Mouse (Mus musculus): Measurements from ENCODE around the gene Mrpl12. TPM values are rescaled to one million over a fixed set of nuclear protein-coding genes. Genes with fewer than 3 reads are reported as not detected.

The Mrpl12 gene
- total RNA-seq, 1 experiment from 2014 or later, result 20.8 TPM

DNA sequence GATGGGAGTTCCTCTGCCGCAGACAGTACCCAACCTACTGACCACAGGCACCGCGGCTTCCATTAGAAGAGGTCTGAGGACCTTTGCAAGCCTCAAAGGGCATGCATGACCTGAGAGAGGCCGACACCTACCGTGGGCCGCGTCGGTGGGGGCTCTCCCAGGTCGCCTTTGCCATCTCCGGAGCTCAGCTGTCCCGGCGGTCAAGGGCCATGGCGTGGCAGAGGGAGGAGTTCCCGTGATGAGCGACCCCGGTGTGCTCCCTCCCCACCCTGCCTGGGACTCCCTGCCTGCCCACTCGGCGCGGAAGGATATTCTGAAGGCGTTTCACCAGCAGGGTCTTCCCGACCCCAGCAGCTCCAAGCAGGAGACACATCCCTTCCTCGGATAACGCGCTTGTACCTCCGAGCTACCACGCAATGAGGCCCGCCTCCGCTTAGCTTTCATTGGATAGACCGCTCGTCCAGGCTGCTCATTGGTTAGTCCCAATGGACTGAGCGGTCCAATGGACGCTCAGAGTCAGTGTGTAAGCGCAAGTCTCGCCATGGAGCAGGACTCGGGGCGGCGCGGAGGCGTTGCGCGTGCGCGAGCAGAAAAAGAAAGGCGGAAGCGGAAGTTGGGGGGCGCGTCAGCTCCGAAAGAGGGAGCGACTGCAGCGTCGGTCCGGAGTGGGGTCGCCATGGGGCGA is 17.2 kb upstream of the Mrpl12 start, which contains the start of gene Arl16:
Gene Arl16, minus strand, starts transcription at position 557 of the 685 bp plus-strand sequence.
- peak; percentile 97 for ATAC-seq (ENCODE audit: extremely low read depth, insufficient number of reproducible peaks, low FRiP score, poor library complexity, severe bottlenecking)

DNA sequence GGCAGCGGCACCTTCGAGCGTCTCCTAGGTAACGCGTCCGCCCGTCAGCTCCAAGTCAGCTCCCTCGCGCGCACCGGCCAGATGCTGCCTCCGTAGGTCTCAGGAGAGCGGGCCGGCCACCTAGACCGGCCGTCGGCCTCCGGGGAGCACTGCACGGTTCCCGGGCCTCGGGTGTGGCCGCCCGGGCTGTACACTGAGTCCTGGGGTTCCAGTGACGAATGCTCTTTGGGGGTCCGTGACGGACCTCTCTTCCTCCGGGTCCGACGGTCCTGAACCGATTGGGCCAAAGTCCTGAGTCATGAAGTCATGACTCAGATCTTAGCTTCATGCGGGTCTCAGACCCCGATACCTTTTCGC is 16.7 kb upstream of the Mrpl12 start:
- no peak for ATAC-seq (ENCODE audit: extremely low read depth, insufficient number of reproducible peaks, low FRiP score, poor library complexity, severe bottlenecking)

DNA sequence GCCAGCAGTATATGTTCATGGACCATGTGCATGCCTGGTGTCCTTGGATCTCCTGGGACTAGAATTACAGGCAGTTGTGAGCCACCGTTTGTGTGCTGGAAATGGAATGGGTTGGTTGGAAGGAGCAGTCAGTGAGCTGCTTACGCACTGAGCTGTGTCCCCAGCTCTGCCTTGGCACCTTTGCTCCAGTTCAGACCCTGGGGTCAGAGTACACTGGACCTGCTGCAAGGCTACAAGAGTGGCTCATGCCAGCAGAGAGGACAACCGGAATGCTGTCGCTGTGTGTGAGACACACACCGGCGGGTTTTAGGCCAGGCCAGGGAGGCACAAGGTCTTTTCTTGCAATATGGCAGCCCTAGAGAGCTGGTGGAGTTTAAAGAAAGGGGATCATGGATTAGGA is 12.4 kb upstream of the Mrpl12 start:
- no peak for ATAC-seq (ENCODE audit: extremely low read depth, insufficient number of reproducible peaks, low FRiP score, poor library complexity, severe bottlenecking)

DNA sequence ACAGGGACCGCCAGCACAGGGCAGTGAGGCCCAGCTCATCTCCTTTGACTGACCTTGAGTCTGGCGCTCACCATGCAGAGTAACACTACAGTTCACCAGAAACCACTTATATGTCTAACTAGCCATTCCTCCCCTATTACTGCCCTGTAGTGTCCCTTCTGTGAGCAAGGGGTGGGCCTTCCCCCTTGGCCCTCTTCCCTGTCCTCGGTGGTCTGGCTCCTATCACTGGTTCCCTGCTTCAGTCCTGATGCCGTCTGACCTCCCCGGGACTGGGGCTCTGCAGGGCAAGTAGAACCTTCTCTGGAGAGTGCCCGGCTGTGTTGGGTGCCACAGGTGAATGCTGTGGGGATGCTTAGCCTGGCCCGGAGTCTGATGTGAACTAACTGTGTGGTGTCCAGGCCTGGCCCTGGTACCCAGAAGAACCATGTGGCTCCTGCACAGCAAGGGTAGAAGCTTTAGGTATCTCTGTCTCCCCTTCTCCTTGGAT is 922 bp upstream of the Mrpl12 start:
- ATAC-seq (ENCODE audit: extremely low read depth, insufficient number of reproducible peaks, low FRiP score, poor library complexity, severe bottlenecking), result no peak

DNA sequence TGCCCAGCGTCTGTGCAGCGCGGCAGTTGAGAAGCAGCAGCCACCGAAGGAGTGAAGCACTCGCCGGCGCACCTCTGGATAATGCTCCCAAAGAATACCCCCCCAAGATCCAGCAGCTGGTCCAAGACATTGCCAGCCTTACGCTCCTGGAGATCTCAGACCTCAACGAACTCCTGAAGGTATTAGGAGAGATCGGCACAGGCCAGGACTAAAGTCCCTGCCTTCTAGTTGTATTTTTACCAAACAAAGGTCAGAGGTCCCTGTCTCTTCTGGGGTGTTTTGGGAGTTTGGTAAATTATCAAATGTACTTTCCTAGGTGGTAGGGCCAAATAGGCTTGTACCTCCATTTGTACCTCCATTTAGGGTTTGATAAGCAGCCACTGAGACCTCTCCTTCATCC is 838 bp downstream of the Mrpl12 start:
- ATAC-seq (ENCODE audit: extremely low read depth, insufficient number of reproducible peaks, low FRiP score, poor library complexity, severe bottlenecking), result no peak

DNA sequence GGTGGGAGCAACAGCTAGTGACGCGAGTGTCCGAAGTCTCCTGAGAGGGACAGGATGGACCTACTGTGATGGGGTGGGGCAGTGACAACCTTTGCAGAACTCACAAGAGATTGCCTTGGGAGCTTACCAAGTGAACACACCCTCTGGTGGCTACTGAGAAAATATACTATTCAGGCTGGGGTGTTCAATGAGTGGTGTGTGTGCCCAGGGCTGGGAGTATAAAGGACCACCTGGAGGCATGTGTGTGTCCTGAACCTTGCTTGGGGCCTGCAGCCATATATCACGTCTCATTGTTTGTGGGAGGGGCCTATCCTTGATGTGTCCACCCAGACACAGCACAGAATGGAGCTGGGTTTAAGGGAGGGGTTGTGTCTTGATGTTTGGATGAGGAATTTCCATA is 4.1 kb downstream of the Mrpl12 start:
- no peak for ATAC-seq (ENCODE audit: extremely low read depth, insufficient number of reproducible peaks, low FRiP score, poor library complexity, severe bottlenecking)

DNA sequence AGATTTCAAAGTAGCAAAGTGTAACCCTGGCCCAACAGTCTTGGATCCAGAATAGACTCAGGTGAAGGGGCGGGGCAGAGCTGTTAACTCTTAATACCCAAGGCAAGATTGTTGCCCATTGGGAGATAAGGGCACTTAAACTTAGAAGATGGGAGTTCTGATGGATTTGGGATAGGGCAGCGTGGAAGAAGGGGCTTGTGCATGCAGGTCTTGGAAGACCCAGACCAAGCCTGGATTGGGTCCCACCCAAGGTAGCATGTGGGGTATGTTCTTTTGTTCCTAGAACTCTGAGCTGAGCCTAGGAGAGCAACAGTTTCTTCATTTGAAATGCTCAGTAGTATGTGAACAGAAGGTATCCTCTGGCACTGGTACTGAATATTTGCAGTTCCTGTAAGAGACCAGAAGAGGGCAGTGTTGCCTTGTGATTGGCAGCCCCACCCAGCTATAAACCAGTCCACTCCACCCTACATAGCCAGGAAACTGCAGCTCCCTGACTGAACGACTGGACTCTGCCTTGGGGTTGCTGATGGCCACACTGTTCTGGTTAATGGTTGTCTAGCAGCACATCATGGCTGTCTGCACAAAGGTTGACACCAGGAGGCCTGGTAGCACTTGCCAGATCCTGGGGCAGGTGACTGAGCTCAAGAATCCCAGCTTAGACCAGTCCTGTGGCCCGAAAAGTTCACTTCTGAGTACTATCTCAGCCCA is 4.8 kb downstream of the Mrpl12 start:
- peak; percentile 60 for ATAC-seq (ENCODE audit: extremely low read depth, insufficient number of reproducible peaks, low FRiP score, poor library complexity, severe bottlenecking)

DNA sequence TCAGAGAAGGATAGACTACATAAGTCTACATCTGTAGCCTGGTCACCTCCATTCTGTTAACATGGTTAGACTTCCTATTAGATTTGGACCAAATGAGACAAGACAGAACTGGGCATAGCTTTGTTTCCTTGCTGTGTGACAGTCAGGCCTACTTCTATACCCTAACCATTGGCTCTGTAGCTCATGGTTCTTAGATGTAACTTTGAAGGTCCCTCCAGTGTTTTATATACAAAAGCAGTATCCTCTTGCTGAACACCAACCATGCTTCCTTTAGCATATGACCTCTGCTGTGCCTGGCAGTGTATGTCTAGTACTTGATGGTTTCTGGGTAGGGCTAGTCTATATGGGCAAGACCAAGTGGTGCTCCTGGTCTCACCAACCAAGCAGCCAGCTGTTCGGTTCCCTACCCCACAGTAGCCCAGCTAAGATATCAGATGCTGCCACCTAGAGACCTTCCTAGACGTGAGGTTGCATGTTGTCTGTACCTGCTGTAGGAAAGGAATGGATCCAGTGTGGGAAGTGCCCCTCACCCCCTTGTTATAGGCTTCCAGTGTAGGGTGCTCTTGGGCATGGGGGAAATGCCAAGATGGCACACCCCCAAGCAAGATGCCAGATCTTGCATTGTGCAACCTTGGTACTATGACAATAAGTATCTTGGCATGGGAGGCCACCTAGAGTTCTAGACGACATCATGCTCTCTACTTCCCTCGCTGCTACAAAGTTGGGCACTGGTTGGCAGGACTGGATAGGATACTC is 6.1 kb downstream of the Mrpl12 start:
- no peak for ATAC-seq (ENCODE audit: extremely low read depth, insufficient number of reproducible peaks, low FRiP score, poor library complexity, severe bottlenecking)

DNA sequence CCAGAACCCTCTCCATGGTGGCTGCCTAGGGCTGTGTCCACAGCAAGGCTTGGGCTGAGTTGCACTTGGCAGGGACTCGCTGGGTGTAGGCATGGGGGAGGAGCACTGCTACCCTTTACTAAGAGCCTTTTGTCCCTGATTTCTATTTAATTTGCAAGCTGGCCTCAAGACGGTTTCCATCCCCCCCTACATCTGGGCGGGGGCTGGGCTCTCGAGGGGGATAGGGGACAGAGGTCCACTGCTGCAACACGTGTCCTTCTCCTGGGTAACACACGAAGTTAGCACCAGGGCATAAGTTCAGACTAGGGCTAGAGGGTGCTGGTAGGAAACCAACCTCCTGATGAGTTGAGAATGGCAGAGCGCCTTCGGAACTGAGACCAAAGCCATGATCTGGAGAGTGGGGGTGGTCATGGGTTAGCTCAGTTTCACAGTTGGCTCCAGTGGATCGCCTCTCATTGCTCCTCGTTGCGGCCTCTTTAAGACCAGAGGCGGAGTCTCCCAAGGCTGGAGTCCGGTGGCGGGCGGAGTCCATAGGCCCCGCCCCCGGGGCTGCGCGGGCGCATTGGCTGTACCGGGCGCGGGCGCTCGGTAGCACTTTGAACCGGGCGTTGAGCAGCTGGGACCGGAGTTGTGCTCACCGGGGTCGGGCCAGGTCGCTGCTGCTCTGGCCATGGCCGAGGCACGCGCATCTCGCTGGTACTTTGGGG is 7.1 kb downstream of the Mrpl12 start, which contains the start of gene Slc25a10:
Gene Slc25a10, plus strand, starts transcription at position 524 of the 707 bp plus-strand sequence.
- ATAC-seq (ENCODE audit: extremely low read depth, insufficient number of reproducible peaks, low FRiP score, poor library complexity, severe bottlenecking), result peak; percentile 46

DNA sequence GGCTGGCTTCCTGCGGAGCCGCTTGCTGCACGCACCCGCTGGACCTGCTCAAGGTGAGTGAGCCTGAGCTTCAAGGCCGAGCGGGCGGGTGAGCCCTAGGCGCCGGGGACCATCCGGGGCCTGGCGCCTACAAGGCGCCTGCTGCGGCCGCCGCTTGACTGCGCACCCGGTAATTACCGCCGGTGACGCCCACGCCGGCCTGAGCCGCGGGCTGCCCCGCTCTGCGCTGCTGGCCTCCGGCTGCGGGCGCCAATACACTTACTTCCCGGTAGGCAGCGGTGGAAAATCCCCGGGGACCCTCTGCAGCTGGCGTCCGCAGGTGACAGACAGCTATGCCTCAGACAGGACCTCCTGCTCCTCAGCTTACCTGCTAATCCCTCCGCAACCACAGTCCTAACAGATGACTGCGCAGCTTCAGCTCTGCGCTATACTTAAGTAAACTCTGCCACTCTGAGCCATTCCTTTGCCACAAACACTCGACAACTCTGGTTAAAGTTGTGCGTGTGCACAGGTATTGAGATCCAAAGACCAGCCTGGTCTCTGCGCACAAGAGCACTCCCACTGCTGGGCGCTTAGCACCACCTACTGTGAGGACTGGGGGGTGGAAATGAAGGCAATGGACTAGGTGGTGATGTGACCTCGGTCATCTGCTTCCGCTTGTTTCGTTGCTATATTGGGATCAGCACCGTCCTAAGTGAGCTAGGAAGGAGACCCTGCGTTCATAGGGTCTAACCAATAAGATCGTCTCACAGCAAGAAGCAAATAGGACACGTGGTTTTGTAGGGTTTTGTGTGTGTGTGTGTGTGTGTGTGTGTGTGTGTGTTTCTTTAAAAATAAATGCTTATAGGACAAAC is 7.8 kb downstream of the Mrpl12 start:
- ATAC-seq (ENCODE audit: extremely low read depth, insufficient number of reproducible peaks, low FRiP score, poor library complexity, severe bottlenecking), result peak; percentile 14; the same call in 1 of the 2 replicates

DNA sequence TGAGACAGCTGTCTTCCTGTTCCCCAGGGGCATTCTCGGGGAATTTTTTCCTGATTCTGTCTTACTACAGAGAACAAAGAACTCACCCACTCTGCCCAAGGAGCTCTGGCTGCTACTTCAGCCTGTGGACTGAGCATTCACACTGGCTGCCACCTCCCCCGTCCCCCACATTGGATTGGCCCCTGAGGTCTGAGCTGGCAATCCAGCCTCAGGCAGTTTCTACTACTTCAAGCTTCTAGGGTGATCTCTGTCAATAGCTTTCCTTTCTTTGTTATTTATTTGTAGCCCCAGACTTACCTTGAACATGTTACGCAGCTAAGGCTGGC is 8.4 kb downstream of the Mrpl12 start:
- no peak for ATAC-seq (ENCODE audit: extremely low read depth, insufficient number of reproducible peaks, low FRiP score, poor library complexity, severe bottlenecking)

DNA sequence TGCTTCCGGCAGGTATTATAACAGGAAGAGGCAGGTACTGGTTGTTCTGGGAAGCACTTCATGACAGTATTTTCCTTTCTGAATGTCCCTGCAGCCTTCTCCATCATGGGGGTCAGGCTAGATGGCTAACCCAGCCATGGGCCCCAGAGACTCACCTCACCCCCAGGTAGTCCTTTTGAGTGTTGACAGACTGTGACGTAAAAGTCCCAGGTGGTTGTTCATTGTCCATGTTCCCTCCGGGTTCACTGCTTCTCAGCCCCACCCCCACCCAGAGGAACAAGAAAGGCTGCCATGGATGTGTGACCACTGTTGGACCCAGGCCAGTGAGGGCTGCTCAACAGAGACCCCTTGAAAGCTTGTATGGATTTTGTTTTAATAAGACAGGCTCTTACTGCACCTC is 8.9 kb downstream of the Mrpl12 start:
- no peak for ATAC-seq (ENCODE audit: extremely low read depth, insufficient number of reproducible peaks, low FRiP score, poor library complexity, severe bottlenecking)

DNA sequence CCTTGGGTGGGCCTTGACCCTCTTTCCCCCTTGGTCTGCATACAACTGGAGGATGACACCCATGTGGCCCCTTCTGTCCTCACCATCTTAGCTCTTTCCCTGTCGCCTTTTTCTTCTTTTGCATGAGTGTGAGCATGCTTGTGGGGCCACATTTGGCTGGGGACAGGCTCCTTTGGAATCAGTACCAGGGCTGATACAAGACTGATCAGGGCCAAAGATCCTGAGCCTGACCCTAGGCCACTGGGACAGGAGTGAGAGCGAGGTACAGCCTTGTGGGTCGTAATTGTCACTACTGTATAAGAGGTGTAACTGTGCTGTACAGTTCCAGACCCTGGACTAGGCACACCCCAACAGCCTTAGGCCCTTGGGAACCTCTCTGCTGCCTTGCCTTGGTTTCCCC is 9.5 kb downstream of the Mrpl12 start:
- ATAC-seq (ENCODE audit: extremely low read depth, insufficient number of reproducible peaks, low FRiP score, poor library complexity, severe bottlenecking), result no peak

DNA sequence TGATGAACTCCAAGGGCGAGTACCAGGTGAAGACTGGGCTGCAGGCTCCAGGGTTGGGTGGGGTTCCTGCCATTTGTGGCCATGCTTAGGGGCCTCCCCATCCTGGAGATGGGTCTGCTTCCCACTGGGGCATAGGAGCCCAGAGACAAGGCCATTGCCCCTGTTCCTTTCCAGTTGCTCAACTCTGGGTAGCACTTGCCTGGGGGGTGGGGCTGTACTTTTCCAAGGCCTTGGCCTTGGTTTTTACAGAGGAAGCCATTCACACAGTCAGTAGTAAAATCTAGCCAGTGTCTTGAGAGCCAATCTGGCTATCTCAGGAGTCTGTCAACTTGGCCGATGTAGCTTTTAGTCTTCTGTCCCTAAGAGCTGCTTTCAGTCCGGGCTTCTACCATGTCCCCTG is 13.0 kb downstream of the Mrpl12 start:
- no peak for ATAC-seq (ENCODE audit: extremely low read depth, insufficient number of reproducible peaks, low FRiP score, poor library complexity, severe bottlenecking)

DNA sequence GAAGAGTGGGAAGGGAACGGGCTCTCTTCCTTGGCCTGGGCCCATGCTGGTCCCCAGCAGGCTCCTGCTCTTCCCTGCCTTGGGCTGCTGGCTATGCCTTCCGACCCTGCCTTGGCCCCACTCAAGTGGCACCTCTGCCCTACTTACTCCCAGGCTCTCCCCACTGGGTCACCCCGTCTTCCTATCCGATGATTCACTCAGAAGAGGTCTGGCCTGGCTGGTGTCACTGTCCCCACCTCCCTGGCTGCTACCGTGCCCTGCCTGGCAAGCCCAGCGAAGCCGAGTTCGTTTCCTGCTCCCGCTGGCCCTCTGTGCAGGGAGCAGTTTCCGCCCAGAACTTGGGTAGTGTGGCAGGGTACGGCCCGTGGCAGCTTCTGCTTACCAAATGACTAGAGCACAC is 13.8 kb downstream of the Mrpl12 start:
- no peak for ATAC-seq (ENCODE audit: extremely low read depth, insufficient number of reproducible peaks, low FRiP score, poor library complexity, severe bottlenecking)

DNA sequence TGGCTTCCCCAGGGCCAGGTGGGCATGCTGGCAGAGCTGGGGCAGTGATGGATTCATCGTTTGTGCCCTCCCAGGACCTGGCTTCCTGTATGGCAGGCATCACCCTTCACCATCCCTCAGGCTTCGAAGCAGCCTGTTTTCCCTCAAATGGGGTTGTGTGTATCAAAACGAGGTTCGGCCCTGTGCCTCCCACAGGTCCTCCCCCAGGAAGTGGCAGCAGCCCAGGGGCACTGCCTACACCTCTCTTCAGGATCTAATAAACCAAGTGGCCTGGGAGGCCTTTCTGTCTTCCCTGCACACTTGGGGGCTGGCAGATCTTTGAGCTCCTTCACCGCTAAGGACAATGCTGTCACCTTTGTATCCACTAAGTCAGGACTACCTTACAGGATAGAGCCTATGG is 14.5 kb downstream of the Mrpl12 start:
- ATAC-seq (ENCODE audit: extremely low read depth, insufficient number of reproducible peaks, low FRiP score, poor library complexity, severe bottlenecking), result no peak

DNA sequence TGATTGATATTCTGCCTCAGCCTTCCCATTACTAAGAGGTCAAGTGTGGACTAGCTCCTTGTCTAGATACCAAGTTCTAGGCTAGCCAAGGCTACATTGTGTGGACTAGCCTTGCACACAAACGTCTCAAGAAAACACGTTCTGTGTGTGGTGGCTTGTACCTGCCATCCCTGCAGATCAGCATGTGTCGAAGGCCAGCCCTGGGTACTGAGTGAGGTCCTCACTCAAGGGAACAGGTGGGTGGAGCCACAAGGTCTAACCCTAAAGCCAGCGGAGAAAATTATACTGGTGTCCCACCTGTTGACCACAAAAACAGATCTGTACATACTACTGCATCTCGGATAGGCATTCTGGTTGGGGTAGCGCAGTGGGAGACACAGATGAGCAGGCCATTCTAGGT is 15.5 kb downstream of the Mrpl12 start:
- ATAC-seq (ENCODE audit: extremely low read depth, insufficient number of reproducible peaks, low FRiP score, poor library complexity, severe bottlenecking), result no peak

DNA sequence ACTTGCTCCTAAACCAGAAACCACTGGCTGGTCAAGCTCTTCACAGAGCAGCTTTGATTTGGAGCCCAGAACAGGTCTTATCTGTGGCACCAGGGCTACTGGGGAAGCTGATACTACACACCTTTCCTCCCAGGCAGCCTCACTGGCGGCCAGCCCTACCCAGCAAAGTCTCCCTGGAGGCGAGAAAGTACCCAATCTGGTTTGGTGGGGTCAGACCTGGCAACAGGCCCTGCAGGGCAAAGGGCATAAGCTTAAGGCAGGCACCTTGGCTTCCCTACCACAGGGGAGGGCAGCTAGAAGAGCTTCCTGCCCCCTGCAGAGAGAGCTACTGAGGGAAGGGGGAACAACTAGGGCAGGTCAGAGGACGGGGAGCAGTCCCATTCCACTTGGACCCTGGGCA is 15.9 kb downstream of the Mrpl12 start:
- no peak for ATAC-seq (ENCODE audit: extremely low read depth, insufficient number of reproducible peaks, low FRiP score, poor library complexity, severe bottlenecking)

DNA sequence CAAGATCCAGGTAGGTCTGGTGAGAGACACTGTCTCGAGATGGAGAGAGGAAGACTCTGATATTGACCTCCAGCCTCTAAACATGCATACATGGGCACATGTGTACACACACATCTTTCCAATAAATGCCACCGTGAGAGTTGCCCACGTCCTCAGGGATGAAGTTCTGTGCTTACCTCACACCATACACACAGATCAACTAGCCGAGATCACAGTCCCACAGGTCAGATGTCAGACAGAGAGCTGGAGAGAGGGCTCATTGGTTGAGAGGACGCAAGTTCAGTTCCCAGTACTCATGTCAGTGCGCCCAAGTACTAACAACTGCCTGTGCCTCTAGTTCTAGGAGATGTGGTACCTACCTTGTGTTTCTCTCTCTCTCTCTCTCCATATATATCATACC is 16.6 kb downstream of the Mrpl12 start:
- no peak for ATAC-seq (ENCODE audit: extremely low read depth, insufficient number of reproducible peaks, low FRiP score, poor library complexity, severe bottlenecking)

Measured in neutrophil, adult 5-6 weeks (primary cell).